Mouse (Mus musculus): ENCODE results near the gene Egfem1.

Egfem1 gene

GRCm38 (mm10) chr3:29081952-29082295 lies at the start of gene Egfem1:
TSS of gene Egfem1 (plus strand) at chr3:29082023.
- DNase-seq (ENCODE audit: low spot score in 2 of 2) = peak in 1 of 2 experiments; percentile 6

DNA sequence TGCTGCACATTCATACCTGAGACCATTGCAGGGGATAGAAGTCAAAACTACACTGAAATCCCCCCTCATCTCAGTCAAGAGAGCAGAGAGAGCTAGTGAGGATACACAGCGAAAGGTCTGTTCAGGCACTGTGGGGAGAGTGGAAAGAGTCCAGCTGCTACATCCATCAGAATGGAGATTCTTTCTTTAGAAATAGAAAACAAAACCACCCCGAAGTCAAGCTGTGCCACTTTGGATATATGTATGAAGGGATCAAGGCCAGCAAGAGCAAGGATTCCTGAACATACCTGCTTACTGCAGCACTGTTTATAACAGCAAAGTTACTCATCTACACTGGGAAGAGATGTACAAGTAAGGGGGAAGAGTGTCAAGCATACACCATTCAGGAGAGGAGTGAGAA lies 48.7 kb upstream of the Egfem1 start:
- DNase-seq (ENCODE audit: low spot score in 2 of 2) = no peak

- DNase-seq (ENCODE audit: low spot score in 2 of 2) = peak in 1 of 2 experiments; percentile 12
These were observed 45.7 kb upstream of the Egfem1 start for GRCm38 (mm10) chr3:29036146-29036545.

GRCm38 (mm10) chr3:29036620-29037019 lies 45.2 kb upstream of the Egfem1 start:
- no peak for DNase-seq (ENCODE audit: low spot score in 2 of 2)

GRCm38 (mm10) chr3:29040064-29040463 lies 41.8 kb upstream of the Egfem1 start:
- DNase-seq (ENCODE audit: low spot score in 2 of 2) = no peak

GRCm38 (mm10) chr3:29046281-29046680 lies 35.5 kb upstream of the Egfem1 start:
- no peak for DNase-seq (ENCODE audit: low spot score in 2 of 2)

DNA sequence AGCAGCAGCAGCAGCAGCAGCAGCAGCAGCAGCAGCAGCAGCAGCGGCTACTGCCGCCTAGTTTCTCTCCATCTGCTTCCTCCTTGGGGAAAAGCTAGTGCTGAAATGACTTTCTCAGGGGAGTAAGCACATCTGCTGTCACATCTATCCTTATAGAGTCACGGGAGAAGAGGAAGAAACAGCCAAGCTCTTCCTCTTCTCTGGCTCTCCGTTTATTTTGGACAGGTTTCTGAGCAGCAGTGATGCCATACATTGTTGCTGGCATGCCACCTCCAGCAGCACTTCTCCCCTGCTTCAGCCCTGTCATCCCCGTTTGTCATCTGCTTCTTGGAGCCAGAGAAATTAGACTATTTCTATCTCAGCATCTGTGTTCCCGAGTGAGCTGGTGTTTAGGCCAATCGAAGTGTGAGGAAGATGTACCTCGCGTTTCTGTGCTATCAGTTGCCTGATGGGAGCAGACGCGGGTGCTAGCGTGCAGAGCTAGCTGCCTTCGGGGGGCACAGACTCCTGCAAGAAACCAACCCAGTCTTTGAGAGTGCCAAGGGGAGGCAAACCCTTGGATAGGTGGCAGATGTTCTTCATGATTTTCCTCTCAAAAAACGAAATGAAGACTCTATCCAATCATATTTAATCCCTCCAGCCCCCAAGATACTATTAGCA lies 34.4 kb upstream of the Egfem1 start:
- peak in 1 of 2 experiments; percentile 5 for DNase-seq (ENCODE audit: low spot score in 2 of 2)

- no peak for DNase-seq (ENCODE audit: low spot score in 2 of 2)
These were observed 18.7 kb upstream of the Egfem1 start for GRCm38 (mm10) chr3:29063156-29063555.

DNA sequence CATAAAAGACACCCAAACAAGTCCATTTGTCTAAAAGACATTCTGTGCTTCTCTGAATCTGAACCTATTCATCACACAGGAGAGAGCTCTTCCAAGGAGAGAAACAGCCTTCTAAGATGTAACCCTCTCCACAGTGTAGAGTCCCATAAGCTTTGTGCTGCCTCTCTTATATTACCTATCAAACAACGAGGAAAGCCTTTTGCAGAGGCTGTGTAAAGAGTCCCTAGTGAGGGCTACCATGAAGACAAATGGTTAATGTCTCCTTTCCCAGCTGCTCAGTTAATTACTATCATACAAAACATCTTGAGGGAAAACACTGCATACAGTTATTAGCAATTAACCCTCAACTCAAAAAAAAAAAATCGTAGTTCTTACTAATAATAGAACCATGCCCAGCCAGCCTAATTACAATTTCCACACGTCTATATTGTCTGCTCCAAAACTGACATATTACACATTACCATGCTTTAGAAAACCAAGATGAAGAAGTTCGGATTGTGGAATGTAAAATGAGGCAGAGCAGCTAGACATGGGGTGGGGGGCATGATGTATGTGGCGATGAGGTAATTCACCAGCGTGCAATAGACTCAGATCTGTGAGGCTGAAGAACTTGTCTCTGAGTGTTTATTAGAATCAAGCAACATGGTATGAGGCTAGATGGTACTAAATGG lies 13.3 kb upstream of the Egfem1 start:
- DNase-seq (ENCODE audit: low spot score in 2 of 2) = no peak

GRCm38 (mm10) chr3:29071315-29071714 lies 10.5 kb upstream of the Egfem1 start:
- no peak for DNase-seq (ENCODE audit: low spot score in 2 of 2)

DNA sequence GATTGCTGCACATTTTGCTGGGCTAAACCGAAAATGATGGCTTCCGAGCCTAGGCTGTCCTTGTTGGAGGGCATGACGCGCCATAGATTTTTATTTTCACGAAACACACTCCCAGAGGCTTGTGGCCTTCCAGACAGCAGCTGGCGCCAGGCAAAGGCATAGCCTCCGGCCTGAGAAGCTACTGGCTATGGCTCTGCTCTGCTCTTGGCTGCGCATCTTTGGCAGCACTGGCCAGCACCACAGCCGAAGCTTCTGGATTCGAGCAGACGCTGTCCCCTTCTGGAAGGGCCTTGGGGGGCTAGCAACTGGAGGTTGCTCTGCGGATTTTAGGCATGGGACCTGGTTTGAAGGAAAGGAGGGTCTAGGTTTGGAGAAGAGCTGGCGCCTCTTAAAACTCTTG lies 306 bp upstream of the Egfem1 start:
- DNase-seq (ENCODE audit: low spot score in 2 of 2) = no peak

DNA sequence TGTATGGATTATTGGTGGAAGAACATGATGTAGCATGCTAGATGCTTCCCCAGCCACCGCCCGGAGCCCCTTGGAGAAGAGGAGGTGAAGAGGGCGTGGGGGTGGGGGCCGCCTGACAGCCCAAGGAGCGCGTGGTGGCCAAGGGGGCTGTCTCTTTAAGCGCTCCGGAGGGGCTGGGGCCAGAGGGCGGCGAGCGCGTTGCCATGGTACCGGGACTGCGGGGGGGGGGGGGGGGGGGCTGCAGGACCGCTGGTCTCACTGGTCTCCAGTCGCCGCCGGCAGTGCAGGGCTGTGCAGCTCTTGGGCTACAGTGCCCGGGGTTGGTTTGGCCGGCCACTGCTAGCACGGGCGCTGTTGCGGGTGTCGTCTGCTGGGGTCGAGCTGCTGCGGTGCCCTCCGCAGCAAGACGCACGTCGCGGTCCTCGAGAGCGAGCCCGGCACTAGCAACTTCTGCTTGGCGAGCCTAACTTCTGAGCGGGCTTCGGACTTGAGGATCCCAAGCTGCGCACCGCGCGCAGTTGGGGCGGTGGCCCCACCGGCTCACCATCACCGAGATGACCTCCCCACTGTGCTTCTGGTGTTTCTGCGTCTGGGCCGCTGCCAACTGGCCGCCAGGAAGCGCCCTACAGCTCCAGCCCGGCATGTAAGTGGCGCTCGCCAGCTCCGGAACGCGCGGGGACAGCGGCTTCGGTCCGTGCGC lies 623 bp downstream of the Egfem1 start:
- peak; percentile 20 to 22 for DNase-seq (ENCODE audit: low spot score in 2 of 2)

DNA sequence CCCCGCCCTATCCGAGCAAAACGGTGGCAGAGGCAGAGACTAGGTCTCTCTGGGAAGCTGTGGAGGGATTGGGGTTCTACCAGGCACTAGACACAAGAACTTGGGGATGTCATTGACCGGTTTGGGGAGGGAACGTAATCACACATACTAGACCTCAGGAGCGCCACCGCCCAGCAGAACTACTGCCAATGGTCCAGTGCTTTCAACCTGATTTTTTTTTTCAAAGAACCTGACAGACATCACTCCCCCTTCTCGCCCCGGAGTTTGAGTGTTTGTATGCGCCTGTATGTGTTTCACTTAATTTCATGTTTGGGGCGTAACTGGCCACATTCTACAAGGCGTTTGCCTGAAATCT lies 1.1 kb downstream of the Egfem1 start:
- no peak for DNase-seq (ENCODE audit: low spot score in 2 of 2)

GRCm38 (mm10) chr3:29098467-29098866 lies 16.6 kb downstream of the Egfem1 start:
- DNase-seq (ENCODE audit: low spot score in 2 of 2) = no peak

DNA sequence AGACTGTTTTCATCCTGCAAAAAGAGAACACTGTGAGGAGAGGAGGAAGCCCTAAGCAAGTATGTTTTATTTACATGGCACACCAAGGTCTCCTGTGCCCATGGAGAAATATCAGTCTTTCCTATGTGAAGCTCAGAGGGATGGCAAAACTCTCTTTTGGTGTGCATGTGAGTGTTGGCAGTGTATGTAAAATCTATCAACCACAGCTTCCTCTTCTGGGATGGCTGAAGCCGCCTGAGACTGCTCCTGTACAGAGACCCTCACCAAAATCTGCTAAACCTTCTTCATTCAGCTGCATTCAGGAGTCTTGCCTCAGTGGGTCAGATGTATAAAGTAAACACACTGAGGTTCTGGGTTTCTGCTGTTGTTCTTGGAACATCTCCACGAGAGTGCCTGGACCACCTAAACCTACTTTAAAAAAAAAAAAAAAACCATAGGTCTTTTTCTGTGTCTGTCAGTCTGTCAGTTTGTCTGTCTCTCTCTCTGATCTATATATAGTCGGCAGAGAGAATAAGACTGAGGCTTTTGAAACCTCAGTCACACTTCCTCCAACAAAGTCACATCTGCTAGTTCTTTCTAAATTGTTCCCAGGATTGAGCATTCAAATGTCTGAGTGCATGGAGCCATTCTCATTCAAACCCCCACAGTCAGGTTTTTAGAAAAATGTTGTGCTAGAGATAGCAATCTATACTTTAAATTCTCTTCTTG lies 24.3 kb downstream of the Egfem1 start:
- no peak for DNase-seq (ENCODE audit: low spot score in 2 of 2)

DNA sequence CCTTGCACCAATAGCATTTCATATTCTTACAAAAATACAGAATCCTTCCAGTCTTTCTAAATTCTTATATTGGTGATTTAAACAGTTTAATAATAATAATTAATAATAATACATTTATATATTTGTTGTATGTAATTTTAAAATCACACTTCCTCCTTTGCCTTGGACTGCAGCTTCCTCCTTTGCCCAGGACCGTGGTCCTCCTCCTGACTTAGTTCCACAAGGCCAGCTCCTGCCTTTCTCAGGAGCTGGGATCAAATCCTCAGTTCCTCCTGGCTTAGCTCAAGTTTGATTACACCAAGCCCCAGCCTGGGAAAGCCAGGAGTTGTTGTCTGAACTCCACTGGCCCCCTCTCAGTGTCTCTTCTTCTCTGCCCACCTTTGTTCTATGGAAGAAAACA lies 25.3 kb downstream of the Egfem1 start:
- no peak for DNase-seq (ENCODE audit: low spot score in 2 of 2)

DNA sequence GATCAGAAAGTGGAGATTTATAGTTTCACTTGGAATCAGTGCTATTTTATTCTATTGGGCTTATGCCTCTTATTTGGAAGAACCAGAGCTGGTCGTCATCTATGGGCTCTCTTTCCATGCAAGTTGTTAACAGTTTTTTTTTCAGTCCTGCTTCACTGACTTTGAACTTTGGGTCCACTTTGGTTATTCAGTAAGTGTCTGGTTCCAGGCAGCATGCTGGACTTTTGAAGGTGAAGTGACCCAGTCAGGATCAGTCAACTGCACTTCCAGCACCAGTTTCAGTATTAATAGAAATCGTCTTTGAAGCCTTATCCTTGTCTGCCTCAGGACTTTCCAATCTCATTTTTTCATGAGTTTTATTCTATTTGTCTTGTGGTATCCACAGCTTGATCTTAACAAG lies 28.5 kb downstream of the Egfem1 start:
- no peak for DNase-seq (ENCODE audit: low spot score in 2 of 2)

GRCm38 (mm10) chr3:29114517-29114916 lies 32.7 kb downstream of the Egfem1 start:
- no peak for DNase-seq (ENCODE audit: low spot score in 2 of 2)

DNA sequence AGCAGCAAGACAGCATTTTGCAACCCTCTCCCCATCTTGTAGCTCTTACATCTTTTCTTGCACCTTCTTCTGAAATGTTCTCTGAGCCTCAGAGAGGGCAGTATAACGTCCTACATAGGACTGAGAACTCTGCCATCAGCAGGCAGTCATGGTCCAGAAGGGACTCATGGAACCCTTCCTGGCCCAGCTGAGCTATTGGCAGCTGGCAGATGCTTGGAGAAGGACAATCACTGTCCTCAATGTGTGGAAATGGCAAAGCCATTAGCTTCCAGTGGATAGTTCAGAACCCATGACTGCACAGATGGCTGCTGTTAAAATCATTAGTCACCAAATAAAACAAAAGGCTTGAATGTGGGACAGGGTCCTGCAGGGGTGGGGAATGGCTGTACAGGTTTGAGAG lies 35.6 kb downstream of the Egfem1 start:
- DNase-seq (ENCODE audit: low spot score in 2 of 2) = no peak

- DNase-seq (ENCODE audit: low spot score in 2 of 2) = no peak
These were observed 40.7 kb downstream of the Egfem1 start for GRCm38 (mm10) chr3:29122556-29122955.

GRCm38 (mm10) chr3:29132054-29132931 lies 50.5 kb downstream of the Egfem1 start:
- DNase-seq (ENCODE audit: low spot score in 2 of 2) = no peak

DNA sequence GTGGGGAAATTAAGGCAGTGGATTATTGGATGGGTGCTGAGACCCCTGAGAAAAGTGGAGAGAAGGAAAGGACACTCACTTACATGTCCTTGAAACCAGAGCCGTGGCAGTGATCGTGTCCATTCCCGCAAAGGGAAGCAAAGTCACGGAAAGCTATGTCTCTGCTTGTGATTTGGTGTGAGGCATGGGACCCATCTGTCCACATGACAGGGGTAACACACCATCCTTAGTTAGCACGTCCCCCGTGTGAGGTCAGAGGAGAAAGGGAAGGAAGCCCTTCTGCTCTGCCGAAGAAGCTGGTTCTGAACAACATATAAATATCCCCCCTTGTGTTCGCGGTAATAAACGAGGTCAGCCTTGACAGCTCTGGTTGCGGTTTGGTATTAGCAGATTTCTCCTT lies 52.7 kb downstream of the Egfem1 start:
- no peak for DNase-seq (ENCODE audit: low spot score in 2 of 2)
